Mouse (Mus musculus) stomach, postnatal 0 days (tissue): ENCODE data around the gene Mylpf. TPM values are rescaled to one million over a fixed set of nuclear protein-coding genes. Genes with fewer than 3 reads are reported as not detected.
"Not testable (repeated sequence)": the region's sequence is repeated elsewhere in the genome, so short reads cannot be mapped to it uniquely, and the experiment has no call there.

Source experiments
- ATAC-seq: fragments of 200-750 bp; cut with Nextera tagmentation; 2 replicates; pipeline ENCODE4 v1.8.0; 2017; ENCODE audit not compliant: low FRiP score, low TSS enrichment
- DNase-seq: peaks from one replicate; pipeline ENCODE4 v3.0.0-alpha.2; 2016; ENCODE audit warnings: low spot score
- H3K27ac ChIP-seq: fragments of 300-500 bp; sonication (generic); replicated peaks from 2 replicates; pipeline ENCODE4 v1.5.1; 2014; ENCODE audit warnings: mild to moderate bottlenecking, control low read depth
- H3K27me3 ChIP-seq: fragments of 300-500 bp; sonication (generic); 2 replicates; pipeline ENCODE4 v1.6.1; 2014; ENCODE audit warnings: low read length; ENCODE audit not compliant: control insufficient read depth, insufficient read depth
- H3K36me3 ChIP-seq: fragments of 300-500 bp; sonication (generic); 2 replicates; pipeline ENCODE4 v1.6.1; 2014; ENCODE audit warnings: low read length, mixed read lengths; ENCODE audit not compliant: control insufficient read depth, insufficient read depth
- H3K4me1 ChIP-seq: fragments of 300-500 bp; sonication (generic); replicated peaks from 2 replicates; pipeline ENCODE4 v1.6.1; 2014; ENCODE audit warnings: antibody characterized with exemption; ENCODE audit not compliant: control insufficient read depth, insufficient read depth
- H3K4me2 ChIP-seq: fragments of 300-500 bp; sonication (generic); replicated peaks from 2 replicates; pipeline ENCODE4 v1.6.1; 2014; ENCODE audit warnings: low read depth, mild to moderate bottlenecking, control low read depth, moderate library complexity
- H3K4me3 ChIP-seq: fragments of 300-500 bp; sonication (generic); 2 replicates; pipeline ENCODE4 v1.5.1; 2014; ENCODE audit warnings: low read depth, low read length, control low read depth
- H3K9ac ChIP-seq: fragments of 300-500 bp; sonication (generic); 2 replicates; pipeline ENCODE4 v1.6.1; 2014; ENCODE audit warnings: mild to moderate bottlenecking, low read length, control low read depth, mixed read lengths
- H3K9me3 ChIP-seq: fragments of 300-500 bp; sonication (generic); 2 replicates; pipeline ENCODE4 v1.6.1; 2016; ENCODE audit warnings: low read length; ENCODE audit not compliant: control insufficient read depth
- CTCF ChIP-seq: IDR thresholded peaks from 2 replicates; pipeline ENCODE4 v1.5.1; 2016; ENCODE audit warnings: antibody characterized with exemption, low read depth, mild to moderate bottlenecking, moderate library complexity
- EP300 ChIP-seq: optimal IDR thresholded peaks from 2 replicates; pipeline ENCODE3; 2016; ENCODE audit warnings: antibody characterized with exemption
- WGBS: fragments of 180-500 bp; shearing (Covaris S2); extraction: QIAGEN DNeasy Blood & Tissue Kit; methylation state at CpG from one replicate; pipeline ENCODE4 v1.1.7; 2014; 5-methylcytosine and 5-hydroxymethylcytosine counted together
- polyA plus RNA-seq: library from polyadenylated mRNA; unstranded; fragments of >200 nt; fragmentation: Nextera tagmentation; extraction: Ambion mirVana; gene quantifications from 2 replicates; pipeline ENCODE4 v1.2.1, GENCODE M21; 2015

Gene Mylpf
- polyA plus RNA-seq, 1 experiment from 2014 or later = 11.7 TPM

DNA sequence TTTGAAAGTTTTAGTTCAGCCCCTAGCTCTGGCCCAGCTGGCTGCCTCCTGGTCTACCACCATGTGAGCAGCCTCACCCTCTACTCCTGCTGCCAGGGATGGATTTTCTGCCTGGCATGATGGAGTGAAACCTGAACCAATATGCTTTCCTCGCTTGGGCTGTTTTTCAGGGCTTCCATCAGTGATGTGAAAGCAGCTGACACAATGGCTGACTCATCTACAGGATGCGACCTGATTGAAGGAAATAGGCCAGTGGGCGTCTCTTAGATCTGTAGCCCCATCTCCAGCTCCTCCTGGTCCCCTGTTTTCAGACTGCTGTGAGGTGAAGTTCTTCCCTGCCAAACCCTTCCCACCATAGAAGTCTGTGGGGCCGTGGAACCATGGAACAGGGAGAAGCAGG lies 31.8 kb upstream of the Mylpf start:
- ATAC-seq (no peak), DNase-seq (no peak)
- no peaks in the 10 kb centered on the region for H3K27me3 ChIP-seq
- H3K27ac ChIP-seq = no peak overlapping the region
- no peak for TF ChIP-seq EP300
- TF ChIP-seq CTCF = no peak
- H3K4me3 ChIP-seq = no peak overlapping the region
- no peaks in the 10 kb centered on the region for H3K4me1 ChIP-seq
- H3K9me3 ChIP-seq = no peaks in the 10 kb centered on the region
- WGBS = 76% methylated on average over 4 of the region's 4 CpGs
- no peak overlapping the region for H3K4me2 ChIP-seq
- H3K9ac ChIP-seq = no peak overlapping the region
- no peaks in the 10 kb centered on the region for H3K36me3 ChIP-seq

GRCm38 (mm10) chr7:127180783-127181182 lies 27.9 kb upstream of the Mylpf start:
- DNase-seq (no peak), ATAC-seq (no peak)
- TF ChIP-seq EP300 (no peak), CTCF (no peak)
- H3K4me2 ChIP-seq = no peak overlapping the region
- no peaks in the 10 kb centered on the region for H3K27me3 ChIP-seq
- H3K27ac ChIP-seq = no peak overlapping the region
- WGBS = 50% methylated on average over 2 of the region's 2 CpGs
- no peaks in the 10 kb centered on the region for H3K4me1 ChIP-seq
- no peaks in the 10 kb centered on the region for H3K9me3 ChIP-seq
- no peaks in the 10 kb centered on the region for H3K36me3 ChIP-seq
- H3K4me3 ChIP-seq = no peak overlapping the region
- no peak overlapping the region for H3K9ac ChIP-seq

DNA sequence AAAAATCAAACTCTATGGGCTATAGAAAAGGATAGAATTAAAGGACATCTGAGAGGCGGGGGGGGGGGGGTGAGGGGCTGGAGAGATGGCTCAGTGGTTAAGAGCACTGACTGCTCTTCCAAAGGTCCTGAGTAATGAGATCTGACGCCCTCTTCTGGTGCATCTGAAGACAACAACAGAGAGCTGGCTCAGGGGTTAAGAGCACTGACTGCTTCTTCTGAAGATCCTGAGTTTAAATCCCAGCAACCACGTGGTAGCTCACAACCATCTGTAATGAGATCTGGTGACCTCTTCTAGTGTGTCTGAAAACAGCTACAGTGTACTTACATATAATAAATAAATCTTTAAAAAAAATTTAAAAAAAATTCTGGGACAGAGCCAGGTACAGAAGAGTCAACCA lies 27.0 kb upstream of the Mylpf start:
- H3K36me3 ChIP-seq, H3K4me1 ChIP-seq, H3K27me3 ChIP-seq, H3K4me3 ChIP-seq, DNase-seq, H3K27ac ChIP-seq, H3K9me3 ChIP-seq, H3K9ac ChIP-seq, ATAC-seq, H3K4me2 ChIP-seq: not testable (repeated sequence)
- 34% methylated on average over 3 of the region's 3 CpGs for WGBS

GRCm38 (mm10) chr7:127183345-127183744 lies 25.3 kb upstream of the Mylpf start:
- Histone ChIP-seq H3K27me3 (no peaks in the 10 kb centered on the region), H3K4me2 (no peak overlapping the region), H3K36me3 (no peaks in the 10 kb centered on the region), H3K27ac (no peak overlapping the region), H3K4me3 (no peak overlapping the region), H3K4me1 (no peaks in the 10 kb centered on the region), H3K9ac (no peak overlapping the region), H3K9me3 (no peaks in the 10 kb centered on the region)
- no peak for TF ChIP-seq CTCF
- no peak for TF ChIP-seq EP300
- WGBS = 66% methylated on average over 8 of the region's 8 CpGs
- ATAC-seq (no peak), DNase-seq (no peak)

- 80% methylated on average over 6 of the region's 6 CpGs for WGBS
- Histone ChIP-seq H3K36me3 (no peaks in the 10 kb centered on the region), H3K9me3 (no peaks in the 10 kb centered on the region), H3K27ac (no peak overlapping the region), H3K4me2 (no peak overlapping the region), H3K4me1 (no peaks in the 10 kb centered on the region), H3K4me3 (no peak overlapping the region), H3K27me3 (no peaks in the 10 kb centered on the region), H3K9ac (no peak overlapping the region)
- no peak for ATAC-seq
- TF ChIP-seq EP300 (no peak), CTCF (peak; percentile 54)
- DNase-seq = no peak
Observed at GRCm38 (mm10) chr7:127183828-127184227, 24.9 kb upstream of the Mylpf start.

GRCm38 (mm10) chr7:127184720-127185119 lies 24.0 kb upstream of the Mylpf start:
- WGBS = 31% methylated on average over 1 of the region's 1 CpGs
- no peak overlapping the region for H3K4me3 ChIP-seq

More at GRCm38 (mm10) chr7:127184720-127185119, 24.0 kb upstream of the Mylpf start:
- TF ChIP-seq CTCF (no peak), EP300 (no peak)
- Histone ChIP-seq H3K4me2 (no peak overlapping the region), H3K27me3 (no peaks in the 10 kb centered on the region), H3K36me3 (no peaks in the 10 kb centered on the region), H3K9me3 (no peaks in the 10 kb centered on the region), H3K27ac (no peak overlapping the region), H3K4me1 (no peaks in the 10 kb centered on the region), H3K9ac (no peak overlapping the region)
- ATAC-seq (no peak), DNase-seq (no peak)
